Mouse (Mus musculus): ENCODE results near the gene Barx2. TPM values are rescaled to one million over a fixed set of nuclear protein-coding genes. Genes with fewer than 3 reads are reported as not detected.

The Barx2 gene
- total RNA-seq, 1 experiment: 0.18 TPM

DNA sequence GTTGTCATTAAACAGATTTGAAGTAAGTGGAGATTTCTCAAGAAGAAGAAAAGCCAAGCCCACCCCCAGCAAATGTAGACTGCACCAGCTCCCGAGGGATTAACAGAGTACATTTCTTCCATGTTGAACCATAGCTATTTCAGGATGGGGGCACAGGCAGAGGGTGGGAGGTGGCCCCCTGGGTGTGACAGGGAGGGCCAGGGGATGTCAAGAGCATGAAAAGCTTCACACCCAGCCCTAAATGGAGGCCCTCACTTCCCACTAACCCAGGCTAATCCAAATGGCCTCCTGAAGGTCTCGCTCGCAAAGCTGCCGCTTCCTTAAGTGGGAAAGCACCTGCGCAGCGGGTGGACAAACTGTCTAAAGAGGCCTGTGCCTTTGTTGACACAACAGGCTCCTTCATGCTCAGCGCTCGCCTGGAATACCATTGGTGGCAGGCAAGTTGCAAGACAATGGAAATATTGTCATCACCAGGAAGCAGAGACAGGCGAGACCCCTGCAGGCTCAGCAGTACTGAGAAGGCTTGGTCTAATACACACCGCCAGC, 18.4 kb downstream of the Barx2 start:
- Histone ChIP-seq H3K4me3 (ENCODE audit: insufficient read depth in 1 of 2, low read depth in 1 of 2, low read length in 2 of 2, poor library complexity in 1 of 2, severe bottlenecking in 1 of 2) (no peak overlapping the region), H3K4me1 (ENCODE audit: control insufficient read depth in 2 of 2, insufficient read depth in 2 of 2, low read length in 2 of 2, poor library complexity in 1 of 2) (no peaks in the 10 kb centered on the region), H3K36me3 (ENCODE audit: control insufficient read depth, insufficient read depth, low read length, poor library complexity, severe bottlenecking) (no peaks in the 10 kb centered on the region), H3K9me3 (ENCODE audit: control insufficient read depth, insufficient read depth, low read depth, low read length) (no peaks in the 10 kb centered on the region), H3K27ac (ENCODE audit: insufficient read depth, low read depth, low read length, poor library complexity, severe bottlenecking) (no peak overlapping the region), H3K9ac (ENCODE audit: insufficient read depth, low read depth, low read length, poor library complexity, severe bottlenecking) (no peak overlapping the region)
- in situ Hi-C loops (cut with MboI; ENCODE audit: low sequenced_read_pairs in 2 of 2, unreplicated experiment in 2 of 2): no loop called here
- TF ChIP-seq ZNF384 (IDR thresholded peaks at IDR 0.05; ENCODE audit: low read depth, low read length): no peak
- no peak for TF ChIP-seq HCFC1 (IDR thresholded peaks at IDR 0.05; ENCODE audit: borderline replicate concordance, insufficient read depth, low read length)
- TF ChIP-seq MAFK (IDR thresholded peaks at IDR 0.05; ENCODE audit: insufficient read depth, low read depth, low read length): no peak
- TF ChIP-seq CHD2 (IDR thresholded peaks at IDR 0.05; ENCODE audit: low read depth, low read length): no peak
- no peak for TF ChIP-seq ZC3H11A (IDR thresholded peaks at IDR 0.05; ENCODE audit: borderline replicate concordance, low read depth, low read length)
- DNase-seq (ENCODE audit: low read depth, low spot score): no peak

DNA sequence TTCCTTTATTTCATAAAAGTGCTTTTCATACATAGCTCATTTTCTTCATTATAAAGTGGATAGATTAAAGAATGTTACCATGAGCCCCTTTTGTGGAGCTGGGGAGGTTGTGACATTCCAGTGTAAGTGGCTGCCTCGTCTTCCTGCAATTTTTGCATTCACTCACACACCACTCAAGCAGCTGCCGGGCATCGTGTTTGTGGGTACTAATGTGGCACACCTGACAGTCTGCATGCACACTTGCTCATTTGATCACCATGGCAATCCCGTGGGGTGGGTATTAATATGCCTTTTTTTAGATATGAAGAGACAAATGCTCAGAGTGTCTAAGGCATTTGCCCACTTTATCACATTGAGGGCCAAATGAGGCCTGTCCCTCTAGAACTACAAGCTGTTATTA, 24.9 kb downstream of the Barx2 start:
- Histone ChIP-seq H3K36me3 (ENCODE audit: control insufficient read depth, insufficient read depth, low read length, poor library complexity, severe bottlenecking) (no peaks in the 10 kb centered on the region), H3K9me3 (ENCODE audit: control insufficient read depth, insufficient read depth, low read depth, low read length) (no peaks in the 10 kb centered on the region), H3K4me1 (ENCODE audit: control insufficient read depth in 2 of 2, insufficient read depth in 2 of 2, low read length in 2 of 2, poor library complexity in 1 of 2) (no peaks in the 10 kb centered on the region), H3K9ac (ENCODE audit: insufficient read depth, low read depth, low read length, poor library complexity, severe bottlenecking) (no peak overlapping the region), H3K27ac (ENCODE audit: insufficient read depth, low read depth, low read length, poor library complexity, severe bottlenecking) (no peak overlapping the region), H3K4me3 (ENCODE audit: insufficient read depth in 1 of 2, low read depth in 1 of 2, low read length in 2 of 2, poor library complexity in 1 of 2, severe bottlenecking in 1 of 2) (no peak overlapping the region)
- DNase-seq (ENCODE audit: low read depth, low spot score): no peak
- in situ Hi-C loops (cut with MboI; ENCODE audit: low sequenced_read_pairs in 2 of 2, unreplicated experiment in 2 of 2): no loop called here
- TF ChIP-seq ZNF384 (IDR thresholded peaks at IDR 0.05; ENCODE audit: low read depth, low read length): no peak
- no peak for TF ChIP-seq HCFC1 (IDR thresholded peaks at IDR 0.05; ENCODE audit: borderline replicate concordance, insufficient read depth, low read length)
- no peak for TF ChIP-seq MAFK (IDR thresholded peaks at IDR 0.05; ENCODE audit: insufficient read depth, low read depth, low read length)
- no peak for TF ChIP-seq CHD2 (IDR thresholded peaks at IDR 0.05; ENCODE audit: low read depth, low read length)
- no peak for TF ChIP-seq ZC3H11A (IDR thresholded peaks at IDR 0.05; ENCODE audit: borderline replicate concordance, low read depth, low read length)

DNA sequence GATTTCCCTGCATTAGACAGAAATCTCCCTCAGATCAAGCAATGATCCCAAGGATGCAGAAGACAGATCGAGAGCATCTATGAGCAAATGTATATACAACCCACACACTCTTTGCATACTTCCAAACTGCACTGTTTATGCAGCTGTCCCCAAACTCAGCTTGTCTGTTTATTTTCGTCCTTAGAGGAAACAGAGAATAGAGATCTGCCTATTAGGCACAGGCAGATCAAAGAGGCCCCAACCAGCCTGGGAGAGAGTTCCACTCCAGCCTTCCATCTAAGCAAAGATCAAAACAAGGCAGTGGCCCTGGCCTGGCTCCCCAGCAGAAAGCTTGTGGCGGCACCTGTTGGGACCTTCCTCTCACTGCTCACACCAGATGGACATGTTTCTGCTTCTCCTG, 27.0 kb downstream of the Barx2 start:
- DNase-seq (ENCODE audit: low read depth, low spot score): no peak
- in situ Hi-C loops (cut with MboI; ENCODE audit: low sequenced_read_pairs in 2 of 2, unreplicated experiment in 2 of 2): no loop called here
- H3K36me3 ChIP-seq (ENCODE audit: control insufficient read depth, insufficient read depth, low read length, poor library complexity, severe bottlenecking): no peaks in the 10 kb centered on the region
- TF ChIP-seq ZNF384 (IDR thresholded peaks at IDR 0.05; ENCODE audit: low read depth, low read length): no peak
- TF ChIP-seq HCFC1 (IDR thresholded peaks at IDR 0.05; ENCODE audit: borderline replicate concordance, insufficient read depth, low read length): no peak
- no peak for TF ChIP-seq MAFK (IDR thresholded peaks at IDR 0.05; ENCODE audit: insufficient read depth, low read depth, low read length)
- no peak for TF ChIP-seq CHD2 (IDR thresholded peaks at IDR 0.05; ENCODE audit: low read depth, low read length)
- no peak for TF ChIP-seq ZC3H11A (IDR thresholded peaks at IDR 0.05; ENCODE audit: borderline replicate concordance, low read depth, low read length)
- no peak overlapping the region for H3K9ac ChIP-seq (ENCODE audit: insufficient read depth, low read depth, low read length, poor library complexity, severe bottlenecking)
- no peaks in the 10 kb centered on the region for H3K9me3 ChIP-seq (ENCODE audit: control insufficient read depth, insufficient read depth, low read depth, low read length)
- no peak overlapping the region for H3K4me3 ChIP-seq (ENCODE audit: insufficient read depth in 1 of 2, low read depth in 1 of 2, low read length in 2 of 2, poor library complexity in 1 of 2, severe bottlenecking in 1 of 2)
- no peaks in the 10 kb centered on the region for H3K4me1 ChIP-seq (ENCODE audit: control insufficient read depth in 2 of 2, insufficient read depth in 2 of 2, low read length in 2 of 2, poor library complexity in 1 of 2)
- H3K27ac ChIP-seq (ENCODE audit: insufficient read depth, low read depth, low read length, poor library complexity, severe bottlenecking): no peak overlapping the region

DNA sequence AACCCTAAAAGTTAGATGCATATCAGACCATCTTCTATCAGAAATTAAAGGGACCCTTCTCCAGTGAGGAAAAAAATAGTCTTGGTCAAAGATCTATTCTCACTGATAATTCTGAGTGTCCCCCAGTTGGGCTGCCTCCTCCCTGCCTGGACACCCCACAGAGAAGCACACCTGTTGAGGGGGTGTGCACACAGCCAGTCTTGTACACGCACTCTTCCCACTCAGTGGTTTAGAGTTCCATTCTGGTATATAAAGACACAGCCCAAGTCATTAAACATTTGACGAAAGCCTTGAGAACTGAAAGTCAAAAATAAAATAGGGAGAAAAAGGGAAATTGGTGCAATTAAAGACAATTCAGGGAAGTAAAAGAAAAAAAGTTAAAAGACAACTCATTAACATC, 30.9 kb downstream of the Barx2 start:
- Histone ChIP-seq H3K36me3 (ENCODE audit: control insufficient read depth, insufficient read depth, low read length, poor library complexity, severe bottlenecking) (no peaks in the 10 kb centered on the region), H3K4me3 (ENCODE audit: insufficient read depth in 1 of 2, low read depth in 1 of 2, low read length in 2 of 2, poor library complexity in 1 of 2, severe bottlenecking in 1 of 2) (no peak overlapping the region), H3K9ac (ENCODE audit: insufficient read depth, low read depth, low read length, poor library complexity, severe bottlenecking) (no peak overlapping the region), H3K9me3 (ENCODE audit: control insufficient read depth, insufficient read depth, low read depth, low read length) (no peaks in the 10 kb centered on the region), H3K4me1 (ENCODE audit: control insufficient read depth in 2 of 2, insufficient read depth in 2 of 2, low read length in 2 of 2, poor library complexity in 1 of 2) (no peaks in the 10 kb centered on the region), H3K27ac (ENCODE audit: insufficient read depth, low read depth, low read length, poor library complexity, severe bottlenecking) (no peak overlapping the region)
- no peak for DNase-seq (ENCODE audit: low read depth, low spot score)
- in situ Hi-C loops (cut with MboI; ENCODE audit: low sequenced_read_pairs in 2 of 2, unreplicated experiment in 2 of 2): no loop called here
- TF ChIP-seq ZC3H11A (IDR thresholded peaks at IDR 0.05; ENCODE audit: borderline replicate concordance, low read depth, low read length) (no peak), MAFK (IDR thresholded peaks at IDR 0.05; ENCODE audit: insufficient read depth, low read depth, low read length) (no peak), ZNF384 (IDR thresholded peaks at IDR 0.05; ENCODE audit: low read depth, low read length) (no peak), CHD2 (IDR thresholded peaks at IDR 0.05; ENCODE audit: low read depth, low read length) (no peak), HCFC1 (IDR thresholded peaks at IDR 0.05; ENCODE audit: borderline replicate concordance, insufficient read depth, low read length) (no peak)

DNA sequence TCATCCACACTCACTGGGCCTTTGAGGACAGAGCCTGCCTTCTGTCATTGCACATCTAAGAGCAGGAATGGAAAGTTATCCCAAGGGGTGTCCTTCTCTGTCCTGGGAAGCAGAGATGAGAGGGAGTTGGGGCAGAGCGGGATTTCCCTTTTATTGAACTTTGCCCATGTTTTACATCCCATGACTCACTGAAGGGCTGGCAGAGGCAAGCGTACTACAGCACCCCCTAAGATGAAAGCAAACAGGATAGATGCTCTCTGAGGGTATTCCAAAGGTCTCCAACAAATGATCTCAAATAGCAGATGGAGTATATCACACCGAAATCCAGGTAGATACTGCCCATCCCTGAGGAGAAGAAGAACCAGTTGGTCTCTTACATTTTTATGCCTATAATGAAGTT, 37.7 kb downstream of the Barx2 start:
- in situ Hi-C loops (cut with MboI; ENCODE audit: low sequenced_read_pairs in 2 of 2, unreplicated experiment in 2 of 2): no loop called here
- TF ChIP-seq CHD2 (IDR thresholded peaks at IDR 0.05; ENCODE audit: low read depth, low read length): no peak
- TF ChIP-seq ZNF384 (IDR thresholded peaks at IDR 0.05; ENCODE audit: low read depth, low read length): no peak
- TF ChIP-seq ZC3H11A (IDR thresholded peaks at IDR 0.05; ENCODE audit: borderline replicate concordance, low read depth, low read length): no peak
- TF ChIP-seq MAFK (IDR thresholded peaks at IDR 0.05; ENCODE audit: insufficient read depth, low read depth, low read length): no peak
- no peak for TF ChIP-seq HCFC1 (IDR thresholded peaks at IDR 0.05; ENCODE audit: borderline replicate concordance, insufficient read depth, low read length)
- H3K9ac ChIP-seq (ENCODE audit: insufficient read depth, low read depth, low read length, poor library complexity, severe bottlenecking): no peak overlapping the region

More for the DNA sequence above, 37.7 kb downstream of the Barx2 start:
- Histone ChIP-seq H3K36me3 (ENCODE audit: control insufficient read depth, insufficient read depth, low read length, poor library complexity, severe bottlenecking) (no peaks in the 10 kb centered on the region), H3K4me3 (ENCODE audit: insufficient read depth in 1 of 2, low read depth in 1 of 2, low read length in 2 of 2, poor library complexity in 1 of 2, severe bottlenecking in 1 of 2) (no peak overlapping the region), H3K9me3 (ENCODE audit: control insufficient read depth, insufficient read depth, low read depth, low read length) (no peaks in the 10 kb centered on the region), H3K27ac (ENCODE audit: insufficient read depth, low read depth, low read length, poor library complexity, severe bottlenecking) (no peak overlapping the region), H3K4me1 (ENCODE audit: control insufficient read depth in 2 of 2, insufficient read depth in 2 of 2, low read length in 2 of 2, poor library complexity in 1 of 2) (no peaks in the 10 kb centered on the region)
- DNase-seq (ENCODE audit: low read depth, low spot score): no peak
